Mouse (Mus musculus): ENCODE results near the gene Pank1. TPM values are rescaled to one million over a fixed set of nuclear protein-coding genes. Genes with fewer than 3 reads are reported as not detected.

Pank1 gene
- polyA plus RNA-seq, 1 experiment from 2014 or later = 10.8 TPM

DNA sequence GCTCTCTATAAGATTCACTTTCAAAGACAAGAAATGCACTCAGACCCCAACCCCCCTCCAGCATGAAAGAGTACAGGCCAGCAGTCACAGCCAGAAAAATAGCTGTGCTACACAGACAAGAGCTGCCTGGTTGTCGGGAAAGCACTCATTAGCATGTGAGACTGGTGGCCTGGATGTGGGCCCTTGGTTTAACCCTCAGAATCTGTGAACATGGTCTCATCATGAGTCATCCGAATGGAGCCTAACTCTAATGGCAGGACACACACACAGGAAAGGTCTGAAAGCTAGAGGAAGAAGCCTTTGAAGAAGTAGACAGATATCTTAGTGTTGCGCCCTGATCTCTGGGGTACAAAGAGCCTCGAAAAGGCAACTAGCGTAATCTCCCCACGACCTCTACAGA, 51.8 kb downstream of the Pank1 start:
- H3K4me3 ChIP-seq (ENCODE audit: low read depth, low read length) = no peak overlapping the region
- DNase-seq (ENCODE audit: low spot score) (no peak), ATAC-seq (ENCODE audit: insufficient number of reproducible peaks, low FRiP score, low TSS enrichment, low read depth) (no peak)
- H3K36me3 ChIP-seq (ENCODE audit: control insufficient read depth, insufficient read depth, low read length) = no peaks in the 10 kb centered on the region; the same call in 1 of the 2 replicates
- H3K27ac ChIP-seq (replicated peaks; ENCODE audit: low read depth, low read length) = no peak overlapping the region
- H3K4me1 ChIP-seq (ENCODE audit: control insufficient read depth, insufficient read depth, low read length) = no peaks in the 10 kb centered on the region
- no peak overlapping the region for H3K4me2 ChIP-seq (ENCODE audit: low read depth, severe bottlenecking)
- WGBS = 90% methylated on average over 6 of the region's 6 CpGs
- H3K9me3 ChIP-seq (ENCODE audit: control insufficient read depth, low read length) = no peaks in the 10 kb centered on the region
- no peaks in the 10 kb centered on the region for H3K27me3 ChIP-seq (ENCODE audit: control insufficient read depth, insufficient read depth, low read length)
- H3K9ac ChIP-seq (ENCODE audit: low read length) = no peak overlapping the region

DNA sequence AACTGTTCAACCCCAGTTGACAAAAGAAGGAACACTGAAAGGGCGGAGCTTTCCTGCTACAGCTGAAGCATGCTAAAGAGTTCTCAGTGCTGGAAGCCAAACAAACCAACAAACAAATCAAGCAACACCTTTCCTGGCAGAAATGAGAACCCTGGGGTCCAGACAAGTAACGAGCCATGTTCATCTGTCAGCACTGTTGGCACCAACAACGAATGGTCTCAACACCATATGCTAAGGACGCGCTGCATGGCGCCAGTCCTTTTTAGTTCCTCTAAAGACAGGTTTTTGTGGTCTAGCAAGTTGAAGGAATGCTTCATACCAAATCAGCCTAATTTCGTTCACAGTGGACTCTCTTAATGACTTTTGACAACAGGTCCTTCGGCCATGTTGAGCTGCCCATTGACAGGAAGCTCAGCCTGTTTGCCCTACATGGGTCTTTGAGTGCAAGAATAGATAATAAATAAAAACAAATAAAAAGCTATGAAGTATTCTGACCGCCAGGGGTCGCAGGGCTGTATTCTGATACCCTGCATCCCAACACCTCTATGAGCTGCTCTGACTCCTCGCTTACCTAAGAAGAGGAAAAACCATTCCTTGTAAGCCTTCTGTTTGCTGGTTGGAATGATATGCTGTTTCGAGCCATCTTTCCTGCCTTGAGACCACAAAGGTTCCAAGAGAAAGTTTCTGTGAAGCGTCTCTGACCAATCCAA, 53.2 kb downstream of the Pank1 start:
- Histone ChIP-seq H3K9me3 (ENCODE audit: control insufficient read depth, low read length) (no peaks in the 10 kb centered on the region), H3K27ac (replicated peaks; ENCODE audit: low read depth, low read length) (no peak overlapping the region), H3K4me2 (ENCODE audit: low read depth, severe bottlenecking) (no peak overlapping the region), H3K27me3 (ENCODE audit: control insufficient read depth, insufficient read depth, low read length) (no peaks in the 10 kb centered on the region), H3K4me1 (ENCODE audit: control insufficient read depth, insufficient read depth, low read length) (no peaks in the 10 kb centered on the region), H3K9ac (ENCODE audit: low read length) (no peak overlapping the region), H3K36me3 (ENCODE audit: control insufficient read depth, insufficient read depth, low read length) (peaks cover 2% of the 10 kb centered on the region; the same call in 1 of the 2 replicates), H3K4me3 (ENCODE audit: low read depth, low read length) (no peak overlapping the region)
- 72% methylated on average over 13 of the region's 13 CpGs for WGBS
- ATAC-seq (ENCODE audit: insufficient number of reproducible peaks, low FRiP score, low TSS enrichment, low read depth) (no peak), DNase-seq (ENCODE audit: low spot score) (peak; percentile 60)

DNA sequence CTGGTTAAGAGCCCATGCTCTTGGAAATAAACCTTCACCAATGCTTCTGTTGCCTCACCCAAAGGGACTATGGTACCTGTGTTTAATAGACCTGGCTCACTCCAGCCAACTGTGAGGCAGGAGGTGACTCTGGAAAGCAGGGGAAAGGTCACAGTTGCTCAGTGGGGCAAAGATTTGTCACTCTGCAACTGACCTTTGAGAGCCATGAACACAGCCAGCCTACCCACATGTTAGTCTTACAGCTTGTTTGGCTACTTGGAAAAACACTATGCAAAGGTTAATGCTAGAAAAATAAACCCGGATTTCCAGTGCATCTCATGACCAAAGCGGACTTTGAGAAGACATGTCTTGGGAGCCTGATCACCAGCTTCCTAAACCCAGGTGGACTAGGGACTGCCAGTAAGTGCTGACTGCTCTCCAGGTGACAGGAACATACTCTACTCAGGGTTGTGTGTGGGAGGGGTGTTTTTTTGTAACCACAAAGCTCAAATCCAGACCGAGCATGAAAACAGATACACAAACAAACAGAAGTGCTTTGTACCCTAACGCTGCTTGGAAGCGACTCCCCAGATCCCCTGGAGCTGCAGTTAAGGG, 59.6 kb downstream of the Pank1 start:
- 85% methylated on average over 5 of the region's 5 CpGs for WGBS
- ATAC-seq (ENCODE audit: insufficient number of reproducible peaks, low FRiP score, low TSS enrichment, low read depth) = no peak
- H3K4me3 ChIP-seq (ENCODE audit: low read depth, low read length) = no peak overlapping the region
- H3K4me1 ChIP-seq (ENCODE audit: control insufficient read depth, insufficient read depth, low read length) = peaks cover 2% of the 10 kb centered on the region; the same call in 1 of the 2 replicates
- no peaks in the 10 kb centered on the region for H3K27me3 ChIP-seq (ENCODE audit: control insufficient read depth, insufficient read depth, low read length)
- no peak overlapping the region for H3K4me2 ChIP-seq (ENCODE audit: low read depth, severe bottlenecking)
- no peak for DNase-seq (ENCODE audit: low spot score)
- no peaks in the 10 kb centered on the region for H3K9me3 ChIP-seq (ENCODE audit: control insufficient read depth, low read length)
- 0 out of 2 replicates have a peak, but pooled peaks cover 2% of the 10 kb centered on the region for H3K36me3 ChIP-seq (ENCODE audit: control insufficient read depth, insufficient read depth, low read length)
- no peak overlapping the region for H3K27ac ChIP-seq (replicated peaks; ENCODE audit: low read depth, low read length)
- H3K9ac ChIP-seq (ENCODE audit: low read length) = no peak overlapping the region

DNA sequence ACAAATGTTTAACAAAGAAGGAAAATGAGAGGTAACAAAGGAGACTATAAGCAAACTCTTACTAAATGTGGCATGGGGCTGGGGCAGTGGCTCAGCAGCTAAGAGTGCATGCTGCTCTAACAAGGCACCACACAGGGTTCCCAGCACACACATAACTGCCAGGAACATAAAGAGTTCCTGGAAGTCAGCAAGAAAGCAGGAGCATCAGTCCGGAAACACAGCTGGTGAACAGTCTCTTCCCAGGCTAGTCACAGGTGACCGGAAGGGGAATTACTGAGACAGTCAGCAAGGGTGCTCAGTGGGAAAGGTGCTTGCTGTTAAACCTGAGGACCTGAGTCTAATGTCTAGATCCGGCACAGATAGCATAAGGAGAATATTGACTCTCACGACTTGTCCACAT, 63.9 kb downstream of the Pank1 start:
- no peak overlapping the region for H3K9ac ChIP-seq (ENCODE audit: low read length)
- peaks cover 2% of the 10 kb centered on the region; the same call in 1 of the 2 replicates for H3K4me1 ChIP-seq (ENCODE audit: control insufficient read depth, insufficient read depth, low read length)
- no peaks in the 10 kb centered on the region for H3K36me3 ChIP-seq (ENCODE audit: control insufficient read depth, insufficient read depth, low read length)
- H3K27me3 ChIP-seq (ENCODE audit: control insufficient read depth, insufficient read depth, low read length) = no peaks in the 10 kb centered on the region
- no peak overlapping the region for H3K4me2 ChIP-seq (ENCODE audit: low read depth, severe bottlenecking)
- ATAC-seq (ENCODE audit: insufficient number of reproducible peaks, low FRiP score, low TSS enrichment, low read depth) (no peak), DNase-seq (ENCODE audit: low spot score) (no peak)
- H3K4me3 ChIP-seq (ENCODE audit: low read depth, low read length) = no peak overlapping the region
- H3K27ac ChIP-seq (replicated peaks; ENCODE audit: low read depth, low read length) = no peak overlapping the region
- no peaks in the 10 kb centered on the region for H3K9me3 ChIP-seq (ENCODE audit: control insufficient read depth, low read length)
- 83% methylated on average over 4 of the region's 4 CpGs for WGBS

DNA sequence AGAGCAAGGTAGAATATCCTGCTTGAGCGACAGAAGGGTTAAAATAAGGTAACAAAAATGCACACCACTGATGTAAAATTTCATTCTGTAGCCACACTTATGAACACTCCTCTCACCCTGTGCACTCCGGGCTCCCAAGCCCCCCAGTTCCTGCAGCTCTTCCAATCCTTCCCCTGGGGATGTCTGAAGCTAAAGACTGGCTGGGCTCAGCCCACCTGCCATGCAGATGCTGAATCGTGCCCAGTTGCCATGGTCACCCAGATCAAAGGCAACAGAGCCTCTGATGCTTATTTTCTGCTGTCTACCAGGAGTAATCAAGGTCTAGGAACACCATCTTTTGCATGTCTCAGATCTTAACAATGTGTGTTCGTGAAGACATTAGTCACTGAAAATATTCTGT, 64.6 kb downstream of the Pank1 start:
- H3K9me3 ChIP-seq (ENCODE audit: control insufficient read depth, low read length) = no peaks in the 10 kb centered on the region
- 42% methylated on average over 4 of the region's 4 CpGs for WGBS
- no peaks in the 10 kb centered on the region for H3K36me3 ChIP-seq (ENCODE audit: control insufficient read depth, insufficient read depth, low read length)
- H3K27me3 ChIP-seq (ENCODE audit: control insufficient read depth, insufficient read depth, low read length) = no peaks in the 10 kb centered on the region
- peaks cover 2% of the 10 kb centered on the region; the same call in 1 of the 2 replicates for H3K4me1 ChIP-seq (ENCODE audit: control insufficient read depth, insufficient read depth, low read length)
- no peak overlapping the region for H3K9ac ChIP-seq (ENCODE audit: low read length)
- H3K4me3 ChIP-seq (ENCODE audit: low read depth, low read length) = no peak overlapping the region
- no peak overlapping the region for H3K4me2 ChIP-seq (ENCODE audit: low read depth, severe bottlenecking)
- no peak overlapping the region for H3K27ac ChIP-seq (replicated peaks; ENCODE audit: low read depth, low read length)
- no peak for ATAC-seq (ENCODE audit: insufficient number of reproducible peaks, low FRiP score, low TSS enrichment, low read depth)
- peak; percentile 50 for DNase-seq (ENCODE audit: low spot score)

DNA sequence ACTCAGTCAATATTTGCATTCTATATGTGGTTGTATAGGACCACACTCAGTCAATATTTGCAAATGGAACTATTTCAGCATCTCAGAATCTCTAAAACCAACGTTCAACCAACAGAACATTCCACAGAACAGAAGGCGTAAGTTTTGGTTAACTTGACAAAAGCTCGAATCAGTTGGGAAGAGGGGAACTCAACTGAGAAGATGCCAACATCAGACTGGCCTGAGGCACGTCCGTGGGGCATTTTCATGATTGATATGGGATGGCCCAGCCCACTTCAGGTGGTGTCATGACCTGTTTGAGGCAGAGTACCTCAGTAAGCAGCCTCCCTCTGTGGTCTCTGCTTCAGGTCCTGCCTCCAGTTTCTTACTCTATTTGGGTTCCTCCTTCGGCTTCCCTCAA, 65.3 kb downstream of the Pank1 start:
- H3K4me2 ChIP-seq (ENCODE audit: low read depth, severe bottlenecking) = no peak overlapping the region
- H3K27me3 ChIP-seq (ENCODE audit: control insufficient read depth, insufficient read depth, low read length) = no peaks in the 10 kb centered on the region
- no peak overlapping the region for H3K4me3 ChIP-seq (ENCODE audit: low read depth, low read length)
- H3K4me1 ChIP-seq (ENCODE audit: control insufficient read depth, insufficient read depth, low read length) = peaks cover 2% of the 10 kb centered on the region; the same call in 1 of the 2 replicates
- no peaks in the 10 kb centered on the region for H3K36me3 ChIP-seq (ENCODE audit: control insufficient read depth, insufficient read depth, low read length)
- WGBS = 91% methylated on average over 6 of the region's 6 CpGs
- no peak for ATAC-seq (ENCODE audit: insufficient number of reproducible peaks, low FRiP score, low TSS enrichment, low read depth)
- no peak overlapping the region for H3K27ac ChIP-seq (replicated peaks; ENCODE audit: low read depth, low read length)
- no peak for DNase-seq (ENCODE audit: low spot score)
- H3K9ac ChIP-seq (ENCODE audit: low read length) = no peak overlapping the region
- no peaks in the 10 kb centered on the region for H3K9me3 ChIP-seq (ENCODE audit: control insufficient read depth, low read length)

DNA sequence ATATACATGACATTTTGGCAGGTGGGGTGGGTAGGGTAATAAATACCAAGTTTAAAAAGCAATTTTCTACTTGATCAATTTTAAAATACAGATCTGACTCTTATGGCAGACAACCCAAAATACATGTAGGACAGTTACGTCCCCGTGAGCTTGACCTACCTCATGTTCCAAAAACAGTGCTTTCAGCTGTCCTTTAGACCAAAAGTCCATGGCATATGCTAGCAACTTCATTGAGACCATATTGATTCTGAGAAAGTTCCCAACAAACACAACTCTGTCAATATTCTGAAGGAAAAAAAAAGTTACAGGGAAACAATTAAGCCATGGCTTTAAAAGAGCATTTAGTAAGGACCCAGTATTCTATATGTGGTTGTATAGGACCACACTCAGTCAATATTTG, 65.7 kb downstream of the Pank1 start:
- Histone ChIP-seq H3K36me3 (ENCODE audit: control insufficient read depth, insufficient read depth, low read length) (no peaks in the 10 kb centered on the region), H3K9ac (ENCODE audit: low read length) (no peak overlapping the region), H3K4me3 (ENCODE audit: low read depth, low read length) (no peak overlapping the region), H3K4me1 (ENCODE audit: control insufficient read depth, insufficient read depth, low read length) (peaks cover 2% of the 10 kb centered on the region; the same call in 1 of the 2 replicates), H3K27ac (replicated peaks; ENCODE audit: low read depth, low read length) (no peak overlapping the region), H3K27me3 (ENCODE audit: control insufficient read depth, insufficient read depth, low read length) (no peaks in the 10 kb centered on the region), H3K9me3 (ENCODE audit: control insufficient read depth, low read length) (no peaks in the 10 kb centered on the region), H3K4me2 (ENCODE audit: low read depth, severe bottlenecking) (no peak overlapping the region)
- ATAC-seq (ENCODE audit: insufficient number of reproducible peaks, low FRiP score, low TSS enrichment, low read depth) (no peak), DNase-seq (ENCODE audit: low spot score) (no peak)
- 95% methylated on average over 2 of the region's 2 CpGs for WGBS

DNA sequence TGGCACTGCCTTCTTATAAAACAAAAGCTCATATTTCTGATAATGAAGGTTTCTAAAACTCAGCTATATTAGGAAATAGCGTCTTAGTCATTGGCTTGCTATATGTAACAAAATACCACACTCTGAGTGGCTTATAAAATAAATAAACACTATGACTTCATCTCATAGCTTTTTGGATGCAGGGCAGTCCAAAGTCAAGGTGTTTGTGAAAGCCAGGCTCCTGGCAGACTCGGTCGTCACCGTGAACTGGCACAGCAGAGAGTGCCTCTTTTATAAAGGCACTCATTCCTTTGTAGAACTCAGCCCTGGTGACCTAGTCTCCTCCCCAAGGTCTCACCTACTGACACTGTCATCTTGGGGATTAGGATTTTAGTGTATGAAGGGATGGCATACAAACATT, 66.5 kb downstream of the Pank1 start:
- DNase-seq (ENCODE audit: low spot score) (no peak), ATAC-seq (ENCODE audit: insufficient number of reproducible peaks, low FRiP score, low TSS enrichment, low read depth) (no peak)
- WGBS = 93% methylated on average over 4 of the region's 4 CpGs
- Histone ChIP-seq H3K27me3 (ENCODE audit: control insufficient read depth, insufficient read depth, low read length) (no peaks in the 10 kb centered on the region), H3K9me3 (ENCODE audit: control insufficient read depth, low read length) (no peaks in the 10 kb centered on the region), H3K4me2 (ENCODE audit: low read depth, severe bottlenecking) (no peak overlapping the region), H3K36me3 (ENCODE audit: control insufficient read depth, insufficient read depth, low read length) (no peaks in the 10 kb centered on the region), H3K27ac (replicated peaks; ENCODE audit: low read depth, low read length) (no peak overlapping the region), H3K4me3 (ENCODE audit: low read depth, low read length) (no peak overlapping the region), H3K4me1 (ENCODE audit: control insufficient read depth, insufficient read depth, low read length) (peaks cover 2% of the 10 kb centered on the region; the same call in 1 of the 2 replicates), H3K9ac (ENCODE audit: low read length) (no peak overlapping the region)
